Mouse (Mus musculus) stomach, embryonic 15.5 days (tissue): ENCODE results near the gene C3ar1. TPM values are rescaled to one million over a fixed set of nuclear protein-coding genes. Genes with fewer than 3 reads are reported as not detected.

Source experiments
- ATAC-seq: fragments of 200-750 bp; cut with Nextera tagmentation; 2 replicates; pipeline ENCODE4 v1.8.0; 2017; ENCODE audit warnings: low read depth, moderate number of reproducible peaks, moderate TSS enrichment; ENCODE audit not compliant: insufficient read depth, low FRiP score
- H3K27ac ChIP-seq: fragments of 300-500 bp; sonication (generic); 2 replicates; pipeline ENCODE4 v1.5.1; 2015; ENCODE audit warnings: mild to moderate bottlenecking, inconsistent platforms
- H3K27me3 ChIP-seq: fragments of 300-500 bp; sonication (generic); replicated peaks from 2 replicates; pipeline ENCODE4 v1.6.1; 2015; ENCODE audit warnings: inconsistent platforms
- H3K36me3 ChIP-seq: fragments of 300-500 bp; sonication (generic); 2 replicates; pipeline ENCODE4 v1.6.1; 2015; ENCODE audit warnings: inconsistent platforms
- H3K4me1 ChIP-seq: fragments of 300-500 bp; sonication (generic); 2 replicates; pipeline ENCODE4 v1.6.1; 2015; ENCODE audit warnings: inconsistent platforms
- H3K4me2 ChIP-seq: fragments of 300-500 bp; sonication (generic); 2 replicates; pipeline ENCODE4 v1.6.1; 2015; ENCODE audit warnings: mild to moderate bottlenecking, inconsistent platforms
- H3K4me3 ChIP-seq: fragments of 300-500 bp; sonication (generic); replicated peaks from 2 replicates; pipeline ENCODE4 v1.5.1; 2015; ENCODE audit warnings: inconsistent platforms
- H3K9ac ChIP-seq: fragments of 300-500 bp; sonication (generic); 2 replicates; pipeline ENCODE4 v1.6.1; 2015; ENCODE audit warnings: inconsistent platforms
- H3K9me3 ChIP-seq: fragments of 300-500 bp; sonication (generic); 2 replicates; pipeline ENCODE4 v1.6.1; 2016; ENCODE audit warnings: inconsistent platforms
- WGBS: fragments of 180-500 bp; shearing (Covaris S2); methylation state at CpG from one replicate; pipeline ENCODE4 v1.1.7; 2015; 5-methylcytosine and 5-hydroxymethylcytosine counted together
- polyA plus RNA-seq: library from polyadenylated mRNA; unstranded; fragments of >200 nt; fragmentation: Nextera tagmentation; extraction: Ambion mirVana; gene quantifications from 2 replicates; pipeline ENCODE4 v1.2.1, GENCODE M21; 2015

The C3ar1 gene
- polyA plus RNA-seq: 2.6 and 3.3 TPM in 2 replicates

- no peaks in the 10 kb centered on the region for H3K27me3 ChIP-seq
- no peaks in the 10 kb centered on the region for H3K9me3 ChIP-seq
- H3K27ac ChIP-seq: no peak within 1 kb of the TSS
- no peaks in the 10 kb centered on the region for H3K36me3 ChIP-seq
- H3K4me1 ChIP-seq: no peaks in the 10 kb centered on the region
- no peak within 1 kb of the TSS for H3K9ac ChIP-seq
- no peak within 1 kb of the TSS for H3K4me3 ChIP-seq
- no peak for ATAC-seq
- 53% methylated on average over 7 of the region's 7 CpGs for WGBS
- H3K4me2 ChIP-seq: no peak within 1 kb of the TSS
Measured at GRCm38 (mm10) chr6:122855955-122856354, at the start of gene C3ar1. C3ar1 (minus strand) TSS chr6:122856161.

- H3K9ac ChIP-seq: no peak overlapping the region
- no peak overlapping the region for H3K4me3 ChIP-seq
- 8% methylated on average over 2 of the region's 2 CpGs for WGBS
Measured at GRCm38 (mm10) chr6:122892442-122893049, 36.6 kb upstream of the C3ar1 start.

GRCm38 (mm10) chr6:122889599-122889998 lies 33.6 kb upstream of the C3ar1 start:
- H3K36me3 ChIP-seq: peaks cover 30% of the 10 kb centered on the region
- H3K27me3 ChIP-seq: no peaks in the 10 kb centered on the region
- no peak overlapping the region for H3K4me2 ChIP-seq
- no peak overlapping the region for H3K9ac ChIP-seq
- no peaks in the 10 kb centered on the region for H3K4me1 ChIP-seq
- H3K9me3 ChIP-seq: no peaks in the 10 kb centered on the region
- no peak overlapping the region for H3K4me3 ChIP-seq
- no peak overlapping the region for H3K27ac ChIP-seq
- ATAC-seq: no peak
- 86% methylated on average over 2 of the region's 2 CpGs for WGBS

More at GRCm38 (mm10) chr6:122892442-122893049, 36.6 kb upstream of the C3ar1 start:
- Histone ChIP-seq H3K4me1 (no peaks in the 10 kb centered on the region), H3K36me3 (peaks cover 13% of the 10 kb centered on the region; the same call in 1 of the 2 replicates), H3K4me2 (no peak overlapping the region), H3K9me3 (no peaks in the 10 kb centered on the region), H3K27me3 (no peaks in the 10 kb centered on the region), H3K27ac (no peak overlapping the region)
- no peak for ATAC-seq

GRCm38 (mm10) chr6:122883603-122884002 lies 27.6 kb upstream of the C3ar1 start:
- H3K36me3 ChIP-seq: peaks cover 68% of the 10 kb centered on the region
- H3K9ac ChIP-seq: no peak overlapping the region
- no peak overlapping the region for H3K4me2 ChIP-seq
- ATAC-seq: no peak
- H3K9me3 ChIP-seq: no peaks in the 10 kb centered on the region
- no peak overlapping the region for H3K27ac ChIP-seq
- no peaks in the 10 kb centered on the region for H3K4me1 ChIP-seq
- H3K4me3 ChIP-seq: no peak overlapping the region
- WGBS: 88% methylated on average over 9 of the region's 9 CpGs
- no peaks in the 10 kb centered on the region for H3K27me3 ChIP-seq

GRCm38 (mm10) chr6:122881287-122881686 lies 25.3 kb upstream of the C3ar1 start:
- no peaks in the 10 kb centered on the region for H3K27me3 ChIP-seq
- no peak overlapping the region for H3K9ac ChIP-seq
- no peak overlapping the region for H3K4me3 ChIP-seq
- WGBS: 94% methylated on average over 12 of the region's 12 CpGs
- no peak overlapping the region for H3K4me2 ChIP-seq
- peaks cover 46% of the 10 kb centered on the region for H3K36me3 ChIP-seq
- peaks cover under 1% of the 10 kb centered on the region; the same call in 1 of the 2 replicates for H3K4me1 ChIP-seq
- no peak overlapping the region for H3K27ac ChIP-seq
- H3K9me3 ChIP-seq: no peaks in the 10 kb centered on the region
- no peak for ATAC-seq

GRCm38 (mm10) chr6:122879781-122880505 lies 24.0 kb upstream of the C3ar1 start:
- H3K36me3 ChIP-seq: peaks cover 42% of the 10 kb centered on the region
- ATAC-seq: no peak
- 71% methylated on average over 7 of the region's 7 CpGs for WGBS
- no peak overlapping the region for H3K4me2 ChIP-seq
- H3K9ac ChIP-seq: no peak overlapping the region
- H3K4me1 ChIP-seq: peaks cover 5% of the 10 kb centered on the region; the same call in 1 of the 2 replicates
- no peaks in the 10 kb centered on the region for H3K9me3 ChIP-seq
- H3K27ac ChIP-seq: no peak overlapping the region
- H3K4me3 ChIP-seq: no peak overlapping the region
- no peaks in the 10 kb centered on the region for H3K27me3 ChIP-seq

- Histone ChIP-seq H3K27me3 (no peaks in the 10 kb centered on the region), H3K4me2 (no peak overlapping the region), H3K9ac (no peak overlapping the region), H3K27ac (no peak overlapping the region), H3K36me3 (peaks cover 37% of the 10 kb centered on the region), H3K4me1 (peaks cover 5% of the 10 kb centered on the region; the same call in 1 of the 2 replicates), H3K4me3 (no peak overlapping the region), H3K9me3 (no peaks in the 10 kb centered on the region)
- ATAC-seq: no peak
- WGBS: 76% methylated on average over 7 of the region's 7 CpGs
Measured at GRCm38 (mm10) chr6:122879141-122879735, 23.3 kb upstream of the C3ar1 start.

GRCm38 (mm10) chr6:122874720-122875389 lies 18.9 kb upstream of the C3ar1 start:
- Histone ChIP-seq H3K4me1 (peaks cover 5% of the 10 kb centered on the region; the same call in 1 of the 2 replicates), H3K4me2 (peak overlapping the region; percentile 54), H3K27ac (peak overlapping the region; percentile 88), H3K36me3 (no peaks in the 10 kb centered on the region), H3K9ac (peak overlapping the region; percentile 71), H3K9me3 (no peaks in the 10 kb centered on the region), H3K27me3 (no peaks in the 10 kb centered on the region), H3K4me3 (peak overlapping the region; percentile 95)
- ATAC-seq: peak; percentile 65
- under 1% methylated on average over 31 of the region's 31 CpGs for WGBS

GRCm38 (mm10) chr6:122873871-122874719 lies 18.1 kb upstream of the C3ar1 start, which contains the start of gene Necap1:
Necap1 (plus strand) TSS chr6:122874474.
- H3K9ac ChIP-seq: peak within 1 kb of the TSS; percentile 71
- H3K27me3 ChIP-seq: no peaks in the 10 kb centered on the region
- peak within 1 kb of the TSS; percentile 54 for H3K4me2 ChIP-seq
- peak within 1 kb of the TSS; percentile 88 for H3K27ac ChIP-seq
- peaks cover 5% of the 10 kb centered on the region; the same call in 1 of the 2 replicates for H3K4me1 ChIP-seq
- peak within 1 kb of the TSS; percentile 95 for H3K4me3 ChIP-seq
- peak; percentile 96 for ATAC-seq
- H3K36me3 ChIP-seq: no peaks in the 10 kb centered on the region
- no peaks in the 10 kb centered on the region for H3K9me3 ChIP-seq
- 6% methylated on average over 43 of the region's 43 CpGs for WGBS

- 89% methylated on average over 5 of the region's 5 CpGs for WGBS
- no peak for ATAC-seq
- no peaks in the 10 kb centered on the region for H3K27me3 ChIP-seq
Measured at GRCm38 (mm10) chr6:122872800-122873199, 16.8 kb upstream of the C3ar1 start.

GRCm38 (mm10) chr6:122869846-122870245 lies 13.9 kb upstream of the C3ar1 start:
- Histone ChIP-seq H3K27me3 (no peaks in the 10 kb centered on the region), H3K9ac (no peak overlapping the region), H3K27ac (no peak overlapping the region), H3K4me1 (no peaks in the 10 kb centered on the region), H3K9me3 (no peaks in the 10 kb centered on the region), H3K36me3 (no peaks in the 10 kb centered on the region), H3K4me3 (no peak overlapping the region), H3K4me2 (no peak overlapping the region)
- 69% methylated on average over 11 of the region's 11 CpGs for WGBS
- no peak for ATAC-seq

More at GRCm38 (mm10) chr6:122872800-122873199, 16.8 kb upstream of the C3ar1 start:
- Histone ChIP-seq H3K27ac (no peak overlapping the region), H3K9ac (no peak overlapping the region), H3K9me3 (no peaks in the 10 kb centered on the region), H3K36me3 (no peaks in the 10 kb centered on the region), H3K4me3 (no peak overlapping the region), H3K4me1 (peaks cover 5% of the 10 kb centered on the region; the same call in 1 of the 2 replicates), H3K4me2 (no peak overlapping the region)
